Mouse (Mus musculus): ENCODE data around the gene A630076J17Rik. TPM values are rescaled to one million over a fixed set of nuclear protein-coding genes. Genes with fewer than 3 reads are reported as not detected.

The A630076J17Rik gene
- polyA plus RNA-seq (2012; ENCODE audit: low replicate concordance) = not detected in 2 replicates

GRCm38 (mm10) chr3:107230527-107230926 lies at the start of gene A630076J17Rik:
Gene A630076J17Rik, plus strand, starts transcription at chr3:107230614.

GRCm38 (mm10) chr3:107182756-107183155 lies 47.7 kb upstream of the A630076J17Rik start, which contains the start of gene Kcna10:
Gene Kcna10, plus strand, starts transcription at chr3:107183056.

GRCm38 (mm10) chr3:107221608-107222007 lies 8.8 kb upstream of the A630076J17Rik start, which contains the start of gene Cym:
Gene Cym, minus strand, starts transcription at chr3:107221732.

GRCm38 (mm10) chr3:107239607-107240006 lies 9.2 kb downstream of the A630076J17Rik start, which contains the start of gene Prok1:
Gene Prok1, minus strand, starts transcription at chr3:107239707.

GRCm38 (mm10) chr3:107278479-107279269 lies 48.3 kb downstream of the A630076J17Rik start, which contains the start of gene Lamtor5:
Gene Lamtor5, plus strand, starts transcription at chr3:107278858.

Other genes with a start within 250 kb of the A630076J17Rik start
- 44.5 and 89.0 TPM in 2 replicates for gene Kcna3, start 194.4 kb upstream of the A630076J17Rik start, polyA plus RNA-seq (2012; ENCODE audit: low replicate concordance)
- 0.85 and 2.3 TPM in 2 replicates for gene Kcna2, start 129.5 kb upstream of the A630076J17Rik start, polyA plus RNA-seq (2012; ENCODE audit: low replicate concordance)
- gene Kcna10, start 47.6 kb upstream of the A630076J17Rik start, polyA plus RNA-seq (2012; ENCODE audit: low replicate concordance) = not detected in 2 replicates
- 0.21 TPM in 1 of 2 replicates, not detected in the other for gene Cym, start 8.9 kb upstream of the A630076J17Rik start, polyA plus RNA-seq (2012; ENCODE audit: low replicate concordance)
- gene Prok1, start 9.1 kb downstream of the A630076J17Rik start, polyA plus RNA-seq (2012; ENCODE audit: low replicate concordance) = 0.03 TPM in 1 of 2 replicates, not detected in the other
- gene Lamtor5, start 48.2 kb downstream of the A630076J17Rik start, polyA plus RNA-seq (2012; ENCODE audit: low replicate concordance) = 21.5 and 22.2 TPM in 2 replicates
- not detected in 2 replicates for gene Slc16a4, start 60.6 kb downstream of the A630076J17Rik start, polyA plus RNA-seq (2012; ENCODE audit: low replicate concordance)
- 9.8 and 14.8 TPM in 2 replicates for gene Rbm15, start 103.1 kb downstream of the A630076J17Rik start, polyA plus RNA-seq (2012; ENCODE audit: low replicate concordance)
- 0.04 TPM in 1 of 2 replicates, not detected in the other for gene Kcnc4, start 228.9 kb downstream of the A630076J17Rik start, polyA plus RNA-seq (2012; ENCODE audit: low replicate concordance)

Data from hematopoietic multipotent progenitor cell, adult 10-12 weeks (in vitro differentiated cells).